Mouse (Mus musculus) CD4-positive, CD25-positive, alpha-beta regulatory T cell, adult 2 months (primary cell): ENCODE data around the gene Lrrc55.
A peak's percentile ranks its signal among the peaks of the same experiment; 100 is the strongest.

Source experiments
- DNase-seq: peaks from one replicate; pipeline ENCODE4 v3.0.0-alpha.2; 2012; ENCODE audit warnings: low read depth, low spot score

Lrrc55 gene

DNA sequence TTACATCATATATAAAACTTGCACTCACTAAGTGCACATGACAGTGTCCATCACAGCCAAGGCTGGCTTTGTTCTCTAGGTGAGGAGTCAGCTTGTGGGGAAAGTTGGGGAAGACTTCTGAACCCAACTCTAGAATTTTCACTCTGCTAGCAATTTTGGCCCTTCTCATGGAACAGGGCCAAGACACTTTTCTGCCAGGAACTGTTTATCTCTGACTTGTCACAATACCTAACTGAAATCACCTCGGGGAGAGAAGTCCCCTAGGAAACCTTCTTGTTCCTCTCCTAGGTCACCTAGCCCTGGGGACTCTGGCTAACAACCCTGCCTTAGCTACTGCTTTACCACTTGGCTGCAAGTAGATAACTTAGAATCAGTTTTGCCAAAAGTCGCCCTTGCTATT lies 64.8 kb downstream of the Lrrc55 start:
- no peak for DNase-seq

DNA sequence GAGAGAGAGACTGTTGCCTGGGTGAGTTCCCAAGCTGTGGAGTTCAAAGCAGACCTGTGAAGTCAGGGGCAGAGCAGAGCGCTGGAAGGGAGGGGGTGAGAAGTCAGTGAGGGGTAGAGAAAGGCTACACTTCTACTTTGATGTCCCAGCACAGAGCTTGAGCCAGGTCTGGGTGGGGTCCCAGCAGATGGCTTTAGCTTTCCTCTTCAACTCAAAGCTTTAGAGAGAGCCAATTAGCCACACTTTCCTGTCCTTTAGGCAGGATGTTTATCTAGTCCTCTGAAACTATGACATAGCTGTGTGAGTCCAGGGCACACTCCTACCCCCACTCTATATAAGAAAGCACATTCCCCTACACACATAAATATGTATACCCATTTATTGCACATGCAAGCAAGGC lies 65.3 kb downstream of the Lrrc55 start:
- no peak for DNase-seq

GRCm38 (mm10) chr2:85131226-85131625 lies 65.8 kb downstream of the Lrrc55 start:
- DNase-seq: no peak

DNA sequence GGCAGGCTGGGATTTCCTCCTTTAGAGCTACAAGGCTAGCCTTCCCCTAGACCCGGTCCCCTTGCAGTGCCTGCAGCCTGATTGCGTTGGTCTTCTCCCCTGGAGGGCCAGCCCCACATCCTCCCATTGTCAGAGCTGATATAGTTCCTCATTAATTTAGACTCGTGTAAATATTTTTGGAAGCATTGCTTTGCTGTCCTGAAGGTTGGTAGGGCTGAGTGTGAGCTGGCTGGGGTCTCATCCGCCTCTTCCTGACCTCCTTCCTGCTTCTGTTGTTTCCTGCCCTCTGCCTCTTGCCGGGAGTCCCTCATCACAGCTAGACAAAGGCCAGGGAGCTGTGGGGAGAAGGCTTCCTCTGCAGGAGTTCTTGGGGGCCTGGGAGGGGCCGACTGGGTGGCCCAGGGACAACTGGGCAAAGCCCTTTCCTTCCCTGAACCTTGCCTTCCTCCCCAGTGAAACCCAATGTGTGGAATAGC lies 67.5 kb downstream of the Lrrc55 start:
- DNase-seq: no peak

GRCm38 (mm10) chr2:85123869-85124535 lies 73.0 kb downstream of the Lrrc55 start:
- DNase-seq: peak; percentile 60

GRCm38 (mm10) chr2:85123187-85123868 lies 73.7 kb downstream of the Lrrc55 start:
- DNase-seq: peak; percentile 47
